Mouse (Mus musculus): ENCODE data around the gene Lasp1. TPM values are rescaled to one million over a fixed set of nuclear protein-coding genes. Genes with fewer than 3 reads are reported as not detected.

Lasp1 gene
- polyA plus RNA-seq, 1 experiment: 251 TPM

Other genes with a start within 250 kb of the Lasp1 start
- gene Srcin1, start 222.8 kb upstream of the Lasp1 start, polyA plus RNA-seq (2012; rRNA removed): 0.14 and 0.19 TPM in 2 replicates
- gene Epop, start 169.3 kb upstream of the Lasp1 start, polyA plus RNA-seq (2012; rRNA removed): 1.2 and 1.5 TPM in 2 replicates
- 15.8 and 23.9 TPM in 2 replicates for gene Mllt6, start 135.6 kb upstream of the Lasp1 start, polyA plus RNA-seq (2012; rRNA removed)
- 318 and 359 TPM in 2 replicates for gene Cisd3, start 113.2 kb upstream of the Lasp1 start, polyA plus RNA-seq (2012; rRNA removed)
- gene Pcgf2, start 98.5 kb upstream of the Lasp1 start, polyA plus RNA-seq (2012; rRNA removed): 26.2 and 38.3 TPM in 2 replicates
- 509 and 538 TPM in 2 replicates for gene Psmb3, start 95.6 kb upstream of the Lasp1 start, polyA plus RNA-seq (2012; rRNA removed)
- 4.5 and 5.3 TPM in 2 replicates for gene Pip4k2b, start 54.3 kb upstream of the Lasp1 start, polyA plus RNA-seq (2012; rRNA removed)
- gene Cwc25, start 32.4 kb upstream of the Lasp1 start, polyA plus RNA-seq (2012; rRNA removed): 5.1 and 7.0 TPM in 2 replicates
- 0.22 TPM in 1 of 2 replicates, not detected in the other for gene 1700001P01Rik, start 23.1 kb upstream of the Lasp1 start, polyA plus RNA-seq (2012; rRNA removed)
- 115 and 147 TPM in 2 replicates for gene Rpl23, start 16.6 kb upstream of the Lasp1 start, polyA plus RNA-seq (2012; rRNA removed)
- 1.2 and 1.4 TPM in 2 replicates for gene B230217C12Rik, start 41.8 kb downstream of the Lasp1 start, polyA plus RNA-seq (2012; rRNA removed)
- 0.27 and 0.33 TPM in 2 replicates for gene Fbxo47, start 85.2 kb downstream of the Lasp1 start, polyA plus RNA-seq (2012; rRNA removed)
- 1.3 and 1.6 TPM in 2 replicates for gene Plxdc1, start 187.4 kb downstream of the Lasp1 start, polyA plus RNA-seq (2012; rRNA removed)
- gene Arl5c, start 197.2 kb downstream of the Lasp1 start, polyA plus RNA-seq (2012; rRNA removed): 2.5 and 3.4 TPM in 2 replicates
- gene Cacnb1, start 224.0 kb downstream of the Lasp1 start, polyA plus RNA-seq (2012; rRNA removed): 3.9 and 4.1 TPM in 2 replicates
- gene Rpl19, start 227.7 kb downstream of the Lasp1 start, polyA plus RNA-seq (2012; rRNA removed): 883 and 1,013 TPM in 2 replicates